Mouse (Mus musculus): Measurements from ENCODE around the gene Hs2st1. TPM values are rescaled to one million over a fixed set of nuclear protein-coding genes. Genes with fewer than 3 reads are reported as not detected.

Hs2st1 gene
- total RNA-seq, 1 experiment from 2014 or later = 18.3 TPM

GRCm38 (mm10) chr3:144386446-144386845 lies 183.5 kb downstream of the Hs2st1 start:
- DNase-seq = no peak

GRCm38 (mm10) chr3:144384648-144385047 lies 185.3 kb downstream of the Hs2st1 start:
- no peak for DNase-seq

- DNase-seq = no peak
Measured at GRCm38 (mm10) chr3:144381431-144381980, 188.5 kb downstream of the Hs2st1 start.

- peak; percentile 94 for DNase-seq
Measured at GRCm38 (mm10) chr3:144380921-144381320, 189.1 kb downstream of the Hs2st1 start.

GRCm38 (mm10) chr3:144379801-144380200 lies 190.2 kb downstream of the Hs2st1 start:
- no peak for DNase-seq

Other genes starting within 250 kb of the Hs2st1 start
- 256 and 261 TPM in 2 replicates for gene Selenof, start 123 bp upstream of the Hs2st1 start, total RNA-seq (2021)
- 266 and 290 TPM in 2 replicates for gene Sh3glb1, start 150.2 kb upstream of the Hs2st1 start, total RNA-seq (2021)
- gene Clca3a1, start 190.8 kb upstream of the Hs2st1 start, total RNA-seq (2021) = 8.4 and 8.9 TPM in 2 replicates
- gene Clca3a2, start 249.3 kb upstream of the Hs2st1 start, total RNA-seq (2021) = 0.11 and 0.19 TPM in 2 replicates